Mouse (Mus musculus) right cerebral cortex, adult 18-20 months (tissue): ENCODE data around the gene Nkx2-9.

Experiments
- DNase-seq: peaks from one replicate; pipeline ENCODE4 v3.0.0; 2022; ENCODE audit warnings: mixed read lengths

The Nkx2-9 gene

GRCm38 (mm10) chr12:56612761-56613437 is at the start of gene Nkx2-9:
Gene Nkx2-9, minus strand, starts transcription at chr12:56613284.
- no peak for DNase-seq

GRCm38 (mm10) chr12:56637181-56637566 is 24.1 kb upstream of the Nkx2-9 start:
- DNase-seq = peak; percentile 56

- DNase-seq = peak; percentile 49
These were observed 23.6 kb upstream of the Nkx2-9 start for GRCm38 (mm10) chr12:56636534-56637180.

- no peak for DNase-seq
These were observed 3.0 kb upstream of the Nkx2-9 start for GRCm38 (mm10) chr12:56616088-56616487.

GRCm38 (mm10) chr12:56615391-56615790 is 2.3 kb upstream of the Nkx2-9 start:
- no peak for DNase-seq

- no peak for DNase-seq
These were observed 1.4 kb upstream of the Nkx2-9 start for GRCm38 (mm10) chr12:56614513-56614912.

GRCm38 (mm10) chr12:56613916-56614510 is 929 bp upstream of the Nkx2-9 start:
- no peak for DNase-seq

GRCm38 (mm10) chr12:56613438-56613830 is 350 bp upstream of the Nkx2-9 start:
- DNase-seq = no peak

GRCm38 (mm10) chr12:56612349-56612735 is 742 bp downstream of the Nkx2-9 start:
- DNase-seq = no peak

- DNase-seq = no peak
These were observed 1.4 kb downstream of the Nkx2-9 start for GRCm38 (mm10) chr12:56611504-56612348.

GRCm38 (mm10) chr12:56610851-56611250 is 2.2 kb downstream of the Nkx2-9 start:
- no peak for DNase-seq

GRCm38 (mm10) chr12:56591722-56592121 is 21.4 kb downstream of the Nkx2-9 start:
- DNase-seq = no peak

GRCm38 (mm10) chr12:56587830-56588229 is 25.3 kb downstream of the Nkx2-9 start:
- peak; percentile 13 for DNase-seq
